Mouse (Mus musculus): Measurements from ENCODE around the gene Pik3r5. TPM values are rescaled to one million over a fixed set of nuclear protein-coding genes. Genes with fewer than 3 reads are reported as not detected.

Pik3r5 gene
- polyA plus RNA-seq (2015; fragmentation: Nextera tagmentation; extraction: Ambion mirVana), result 0.21 and 0.23 TPM in 2 replicates

DNA sequence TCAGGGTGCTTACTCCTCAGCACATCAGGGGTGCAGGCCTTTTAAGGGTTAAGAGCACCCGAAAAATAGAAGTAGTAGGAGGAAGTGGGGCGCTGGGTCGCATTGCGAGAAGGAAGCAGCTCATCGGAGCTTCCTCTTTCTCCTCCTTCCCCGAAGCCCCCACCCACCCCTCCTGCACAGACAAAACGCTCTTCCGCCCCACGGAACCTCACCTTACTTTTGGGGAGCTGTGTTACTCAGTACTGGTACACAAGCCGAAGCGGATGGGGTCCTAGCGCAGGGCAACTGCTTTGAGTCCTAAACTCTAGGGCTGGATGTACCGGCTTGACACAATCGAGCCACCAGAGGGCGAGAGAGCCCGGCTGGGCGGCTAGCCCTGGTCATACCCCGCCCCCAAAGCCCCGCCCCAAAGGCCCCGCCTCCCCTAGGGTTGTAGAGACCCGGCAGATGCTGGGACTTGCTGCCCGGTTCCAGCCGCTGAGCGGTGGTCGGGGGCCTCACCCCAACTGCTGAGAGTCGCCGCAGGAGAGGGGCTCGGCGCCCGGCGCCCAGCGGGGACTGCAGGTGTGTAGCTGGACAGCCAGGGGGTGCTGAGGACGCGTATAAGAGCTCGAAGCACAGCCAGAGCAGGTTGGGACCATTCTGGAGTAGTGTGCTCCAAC is at the start of gene Pik3r5:
TSS of gene Pik3r5 (plus strand) at position 423 of the 662 bp plus-strand sequence.
- no peak within 1 kb of the TSS for H3K27ac ChIP-seq
- WGBS, result 3% methylated on average over 35 of the region's 35 CpGs
- H3K36me3 ChIP-seq (ENCODE audit: insufficient read depth, low read length), result no peaks in the 10 kb centered on the region
- peaks cover 6% of the 10 kb centered on the region; the same call in 1 of the 2 replicates for H3K4me1 ChIP-seq (replicated peaks; ENCODE audit: insufficient read depth, low read length)
- ATAC-seq (replicated peaks; ENCODE audit: low FRiP score, low read depth), result peak; percentile 92
- DNase-seq (ENCODE audit: low spot score), result peak; percentile 86
- H3K4me3 ChIP-seq (replicated peaks; ENCODE audit: low read depth, low read length), result peak within 1 kb of the TSS; percentile 40
- H3K4me2 ChIP-seq (ENCODE audit: low read length), result peak within 1 kb of the TSS; percentile 78
- peak; percentile 74 for TF ChIP-seq CTCF (IDR thresholded peaks at IDR 0.05; ENCODE audit: low read depth)
- H3K9me3 ChIP-seq (replicated peaks; ENCODE audit: low read length), result no peaks in the 10 kb centered on the region
- no peaks in the 10 kb centered on the region for H3K27me3 ChIP-seq (ENCODE audit: insufficient read depth, low read length)
- H3K9ac ChIP-seq (ENCODE audit: low read depth, low read length), result 0 out of 2 replicates have a peak within 1 kb of the TSS, but pooled peaks have one; percentile 37

GRCm38 (mm10) chr11:68383519-68383918 is 48.4 kb upstream of the Pik3r5 start:
- ATAC-seq (replicated peaks; ENCODE audit: low FRiP score, low read depth), result no peak
- H3K4me1 ChIP-seq (replicated peaks; ENCODE audit: insufficient read depth, low read length), result peaks cover 25% of the 10 kb centered on the region
- 39% methylated on average over 10 of the region's 10 CpGs for WGBS
- no peak overlapping the region for H3K9ac ChIP-seq (ENCODE audit: low read depth, low read length)
- no peak for DNase-seq (ENCODE audit: low spot score)
- H3K27ac ChIP-seq, result no peak overlapping the region
- no peak overlapping the region; the same call in 1 of the 2 replicates for H3K4me2 ChIP-seq (ENCODE audit: low read length)
- no peaks in the 10 kb centered on the region for H3K9me3 ChIP-seq (replicated peaks; ENCODE audit: low read length)
- no peak for TF ChIP-seq CTCF (IDR thresholded peaks at IDR 0.05; ENCODE audit: low read depth)
- H3K4me3 ChIP-seq (replicated peaks; ENCODE audit: low read depth, low read length), result 0 out of 2 replicates have a peak overlapping the region, but pooled peaks have one; percentile 62
- H3K36me3 ChIP-seq (ENCODE audit: insufficient read depth, low read length), result no peaks in the 10 kb centered on the region
- peaks cover 33% of the 10 kb centered on the region for H3K27me3 ChIP-seq (ENCODE audit: insufficient read depth, low read length)

DNA sequence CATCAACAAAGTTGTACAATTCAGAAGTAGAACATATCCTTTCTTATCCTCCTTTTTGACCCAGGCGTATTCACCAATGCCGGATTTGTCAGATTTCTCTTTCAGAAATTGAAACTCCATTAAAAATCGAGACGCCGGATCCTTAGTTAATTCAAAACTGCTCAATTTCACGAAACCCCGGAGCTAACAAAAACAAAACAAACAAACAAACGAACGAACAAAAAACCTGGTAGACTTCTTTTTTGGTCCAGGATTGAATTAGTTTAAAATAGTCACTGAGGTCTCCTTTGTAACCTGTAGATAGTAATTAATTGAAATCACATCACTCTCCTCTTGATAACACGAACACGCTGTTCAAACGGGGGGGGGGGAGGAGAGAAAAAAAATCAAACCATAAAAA is 47.8 kb upstream of the Pik3r5 start:
- no peaks in the 10 kb centered on the region for H3K36me3 ChIP-seq (ENCODE audit: insufficient read depth, low read length)
- no peaks in the 10 kb centered on the region for H3K9me3 ChIP-seq (replicated peaks; ENCODE audit: low read length)
- no peak for ATAC-seq (replicated peaks; ENCODE audit: low FRiP score, low read depth)
- H3K27me3 ChIP-seq (ENCODE audit: insufficient read depth, low read length), result peaks cover 33% of the 10 kb centered on the region
- H3K4me3 ChIP-seq (replicated peaks; ENCODE audit: low read depth, low read length), result peak overlapping the region; percentile 62
- H3K4me2 ChIP-seq (ENCODE audit: low read length), result peak overlapping the region; percentile 98
- no peak overlapping the region for H3K9ac ChIP-seq (ENCODE audit: low read depth, low read length)
- H3K27ac ChIP-seq, result no peak overlapping the region
- no peak for TF ChIP-seq CTCF (IDR thresholded peaks at IDR 0.05; ENCODE audit: low read depth)
- WGBS, result 23% methylated on average over 12 of the region's 12 CpGs
- no peak for DNase-seq (ENCODE audit: low spot score)
- peaks cover 25% of the 10 kb centered on the region for H3K4me1 ChIP-seq (replicated peaks; ENCODE audit: insufficient read depth, low read length)

GRCm38 (mm10) chr11:68384592-68385020 is 47.3 kb upstream of the Pik3r5 start:
- Histone ChIP-seq H3K27ac (no peak overlapping the region), H3K36me3 (ENCODE audit: insufficient read depth, low read length) (no peaks in the 10 kb centered on the region), H3K4me3 (replicated peaks; ENCODE audit: low read depth, low read length) (peak overlapping the region; percentile 62), H3K9me3 (replicated peaks; ENCODE audit: low read length) (no peaks in the 10 kb centered on the region), H3K27me3 (ENCODE audit: insufficient read depth, low read length) (peaks cover 33% of the 10 kb centered on the region), H3K4me1 (replicated peaks; ENCODE audit: insufficient read depth, low read length) (peaks cover 21% of the 10 kb centered on the region), H3K4me2 (ENCODE audit: low read length) (peak overlapping the region; percentile 98), H3K9ac (ENCODE audit: low read depth, low read length) (peak overlapping the region; percentile 48; the same call in 1 of the 2 replicates)
- under 1% methylated on average over 27 of the region's 27 CpGs for WGBS
- no peak for DNase-seq (ENCODE audit: low spot score)
- no peak for TF ChIP-seq CTCF (IDR thresholded peaks at IDR 0.05; ENCODE audit: low read depth)
- no peak for ATAC-seq (replicated peaks; ENCODE audit: low FRiP score, low read depth)

DNA sequence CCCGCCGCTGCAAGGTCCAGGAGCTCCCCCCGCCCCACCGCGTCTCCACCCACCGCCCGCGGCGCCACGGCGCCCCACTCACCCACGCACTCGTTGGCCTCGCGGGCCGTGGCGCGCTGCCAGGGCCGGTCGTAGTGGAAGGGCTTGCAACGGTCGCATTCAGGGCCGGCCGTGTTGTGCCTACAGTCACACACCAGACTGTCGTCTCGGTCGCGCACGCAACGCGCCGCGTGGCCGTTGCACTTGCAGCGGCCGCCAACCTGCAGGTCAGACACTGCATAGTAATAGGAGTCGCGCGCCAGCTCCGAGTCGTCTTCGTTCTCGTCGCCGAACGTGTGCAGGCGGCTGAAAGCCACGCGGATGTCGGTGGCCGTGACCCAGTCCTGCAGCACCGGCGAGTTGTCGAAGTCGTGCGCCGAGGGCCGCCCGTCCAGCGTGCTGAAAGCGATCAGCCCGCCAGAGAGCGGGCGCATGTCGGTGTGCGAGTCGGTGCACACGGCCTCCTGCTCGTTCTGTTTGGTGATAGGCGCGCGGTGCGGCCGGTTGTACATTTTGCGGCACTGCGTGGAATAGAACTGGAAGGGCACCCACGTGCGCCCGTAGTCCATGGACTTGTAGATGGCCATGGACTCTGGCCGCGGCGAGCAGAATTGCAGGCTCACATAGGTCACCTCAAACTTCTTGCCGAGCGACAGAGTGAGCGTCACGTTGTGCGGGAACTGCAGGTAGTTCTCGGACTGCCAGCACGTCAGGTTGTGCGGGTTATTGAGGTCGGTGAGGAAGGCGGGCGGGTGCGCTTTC is 46.7 kb upstream of the Pik3r5 start:
- Histone ChIP-seq H3K9ac (ENCODE audit: low read depth, low read length) (peak overlapping the region; percentile 48; the same call in 1 of the 2 replicates), H3K36me3 (ENCODE audit: insufficient read depth, low read length) (no peaks in the 10 kb centered on the region), H3K27ac (no peak overlapping the region), H3K9me3 (replicated peaks; ENCODE audit: low read length) (no peaks in the 10 kb centered on the region), H3K4me1 (replicated peaks; ENCODE audit: insufficient read depth, low read length) (peaks cover 21% of the 10 kb centered on the region), H3K4me3 (replicated peaks; ENCODE audit: low read depth, low read length) (peak overlapping the region; percentile 62), H3K4me2 (ENCODE audit: low read length) (peak overlapping the region; percentile 98), H3K27me3 (ENCODE audit: insufficient read depth, low read length) (peaks cover 33% of the 10 kb centered on the region)
- under 1% methylated on average over 94 of the region's 94 CpGs for WGBS
- peak; percentile 54 for DNase-seq (ENCODE audit: low spot score)
- no peak for TF ChIP-seq CTCF (IDR thresholded peaks at IDR 0.05; ENCODE audit: low read depth)
- ATAC-seq (replicated peaks; ENCODE audit: low FRiP score, low read depth), result peak; percentile 42; the same call in 1 of the 2 replicates

DNA sequence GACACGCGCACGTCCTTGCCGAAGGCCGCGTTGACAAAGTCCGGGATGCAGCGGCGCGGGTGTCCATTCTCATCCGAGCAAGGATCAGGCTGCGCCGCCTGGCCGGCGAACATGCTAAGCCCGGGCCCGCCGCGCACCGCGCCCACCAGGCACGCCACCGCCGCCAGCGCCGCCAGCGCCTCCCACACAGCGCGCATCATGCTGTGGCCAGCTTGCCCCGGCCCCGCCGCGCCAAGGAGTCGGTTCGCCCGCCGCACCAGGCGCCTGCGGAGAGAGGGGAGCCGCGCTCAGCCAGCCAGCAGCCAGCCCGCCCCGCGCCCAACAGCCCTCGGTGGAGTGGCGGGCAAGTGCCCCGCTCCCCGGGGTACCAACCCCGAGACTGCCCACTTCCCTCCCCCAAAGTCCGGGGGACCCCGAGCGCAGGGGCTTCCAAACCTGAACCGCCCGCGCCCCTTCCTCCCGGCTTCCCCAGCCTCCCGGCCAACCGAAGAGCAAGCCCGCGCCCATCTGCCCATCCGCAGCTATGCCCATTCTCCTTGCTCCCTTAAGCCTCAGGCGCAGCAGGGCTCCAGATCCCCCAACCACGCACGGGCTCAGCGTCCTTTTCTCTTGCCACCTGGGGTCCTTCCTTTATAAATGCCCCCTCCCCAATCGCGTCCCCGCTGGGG is 45.9 kb upstream of the Pik3r5 start:
- no peaks in the 10 kb centered on the region for H3K9me3 ChIP-seq (replicated peaks; ENCODE audit: low read length)
- WGBS, result 1% methylated on average over 62 of the region's 68 CpGs
- H3K36me3 ChIP-seq (ENCODE audit: insufficient read depth, low read length), result no peaks in the 10 kb centered on the region
- 0 out of 2 replicates have a peak, but pooled peaks have one; percentile 22 for ATAC-seq (replicated peaks; ENCODE audit: low FRiP score, low read depth)
- peaks cover 21% of the 10 kb centered on the region for H3K4me1 ChIP-seq (replicated peaks; ENCODE audit: insufficient read depth, low read length)
- H3K4me3 ChIP-seq (replicated peaks; ENCODE audit: low read depth, low read length), result peak overlapping the region; percentile 62
- H3K4me2 ChIP-seq (ENCODE audit: low read length), result peak overlapping the region; percentile 98
- TF ChIP-seq CTCF (IDR thresholded peaks at IDR 0.05; ENCODE audit: low read depth), result no peak
- peak; percentile 47 for DNase-seq (ENCODE audit: low spot score)
- H3K27me3 ChIP-seq (ENCODE audit: insufficient read depth, low read length), result peaks cover 39% of the 10 kb centered on the region
- peak overlapping the region; percentile 62; the same call in 1 of the 2 replicates for H3K27ac ChIP-seq
- peak overlapping the region; percentile 65 for H3K9ac ChIP-seq (ENCODE audit: low read depth, low read length)

Measured in kidney, postnatal 0 days (tissue).